Mouse (Mus musculus): ENCODE data around the gene Rhbdd2.

DNA sequence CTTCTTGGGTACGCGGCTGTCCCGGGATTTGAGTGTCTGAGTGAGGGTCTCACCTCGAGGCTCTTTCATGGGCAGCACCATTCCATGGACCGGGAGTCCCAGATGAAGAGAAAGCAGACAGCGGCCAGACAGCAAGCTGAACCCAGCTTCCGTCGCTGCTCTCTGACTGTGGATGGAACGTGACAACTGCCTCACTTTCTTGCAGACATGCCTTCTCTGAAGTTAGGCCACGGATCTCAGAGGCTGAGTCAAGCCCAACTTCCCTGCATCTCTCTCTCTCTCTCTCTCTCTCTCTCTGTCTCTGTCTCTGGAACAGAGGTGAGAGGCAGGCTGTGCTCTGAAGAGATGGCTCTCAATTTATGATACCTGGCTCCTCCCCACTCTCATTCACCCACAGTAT, 3.5 kb upstream of the Rhbdd2 start:
- TF ChIP-seq CTCF (IDR thresholded peaks at IDR 0.05; ENCODE audit: insufficient read depth, low read depth, low read length) (no peak), POLR2A (IDR thresholded peaks at IDR 0.05; ENCODE audit: insufficient read depth, low read depth, low read length) (no peak)

Data from olfactory bulb, adult 2 months (tissue).